Mouse (Mus musculus): Measurements from ENCODE around the gene Pkn3. TPM values are rescaled to one million over a fixed set of nuclear protein-coding genes. Genes with fewer than 3 reads are reported as not detected.
"Not testable (repeated sequence)": the region's sequence is repeated elsewhere in the genome, so short reads cannot be mapped to it uniquely, and the experiment has no call there.

The Pkn3 gene
- polyA plus RNA-seq, 1 experiment from 2014 or later: 6.3 TPM

- Histone ChIP-seq H3K27ac (ENCODE audit: low read length) (no peak overlapping the region), H3K4me1 (ENCODE audit: control insufficient read depth, insufficient read depth, low read length) (peaks cover 14% of the 10 kb centered on the region; the same call in 1 of the 2 replicates), H3K9ac (replicated peaks; ENCODE audit: low read depth, low read length) (no peak overlapping the region), H3K36me3 (ENCODE audit: control insufficient read depth, insufficient read depth, low read length) (no peaks in the 10 kb centered on the region), H3K9me3 (ENCODE audit: control insufficient read depth, low read depth, low read length) (no peaks in the 10 kb centered on the region), H3K4me3 (ENCODE audit: low read depth, low read length) (no peak overlapping the region), H3K27me3 (ENCODE audit: control insufficient read depth, insufficient read depth, low read length) (no peaks in the 10 kb centered on the region), H3K4me2 (replicated peaks; ENCODE audit: low read depth, low read length) (no peak overlapping the region)
- 91% methylated on average over 4 of the region's 4 CpGs for WGBS
- ATAC-seq (ENCODE audit: insufficient number of reproducible peaks, insufficient read depth, low FRiP score, low read depth): no peak
Measured at GRCm38 (mm10) chr2:30120269-30120668, 42.8 kb downstream of the Pkn3 start.

DNA sequence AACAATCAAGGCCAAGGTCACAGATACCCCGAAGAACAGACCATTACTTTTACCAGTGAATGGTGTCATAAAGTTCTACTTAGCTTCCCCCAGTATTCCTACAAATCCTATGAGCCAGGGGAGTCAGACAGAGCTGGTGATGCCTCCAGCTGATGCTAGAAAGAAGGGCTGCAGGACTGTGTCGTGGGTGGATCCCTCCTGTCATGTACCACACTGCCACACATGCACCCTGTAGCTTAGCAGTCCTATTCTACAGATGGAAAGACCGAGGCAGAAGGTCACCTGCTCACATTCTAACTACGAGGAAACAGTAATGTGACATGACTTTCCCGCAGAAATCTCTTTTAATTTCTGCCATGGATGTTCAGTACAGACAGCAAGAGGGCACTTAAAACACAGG lies 45.3 kb downstream of the Pkn3 start:
- Histone ChIP-seq H3K9me3 (ENCODE audit: control insufficient read depth, low read depth, low read length) (no peaks in the 10 kb centered on the region), H3K27me3 (ENCODE audit: control insufficient read depth, insufficient read depth, low read length) (no peaks in the 10 kb centered on the region), H3K4me2 (replicated peaks; ENCODE audit: low read depth, low read length) (no peak overlapping the region), H3K4me1 (ENCODE audit: control insufficient read depth, insufficient read depth, low read length) (peaks cover 15% of the 10 kb centered on the region; the same call in 1 of the 2 replicates), H3K36me3 (ENCODE audit: control insufficient read depth, insufficient read depth, low read length) (no peaks in the 10 kb centered on the region), H3K27ac (ENCODE audit: low read length) (no peak overlapping the region), H3K4me3 (ENCODE audit: low read depth, low read length) (no peak overlapping the region), H3K9ac (replicated peaks; ENCODE audit: low read depth, low read length) (no peak overlapping the region)
- 86% methylated on average over 5 of the region's 5 CpGs for WGBS
- ATAC-seq (ENCODE audit: insufficient number of reproducible peaks, insufficient read depth, low FRiP score, low read depth): no peak

DNA sequence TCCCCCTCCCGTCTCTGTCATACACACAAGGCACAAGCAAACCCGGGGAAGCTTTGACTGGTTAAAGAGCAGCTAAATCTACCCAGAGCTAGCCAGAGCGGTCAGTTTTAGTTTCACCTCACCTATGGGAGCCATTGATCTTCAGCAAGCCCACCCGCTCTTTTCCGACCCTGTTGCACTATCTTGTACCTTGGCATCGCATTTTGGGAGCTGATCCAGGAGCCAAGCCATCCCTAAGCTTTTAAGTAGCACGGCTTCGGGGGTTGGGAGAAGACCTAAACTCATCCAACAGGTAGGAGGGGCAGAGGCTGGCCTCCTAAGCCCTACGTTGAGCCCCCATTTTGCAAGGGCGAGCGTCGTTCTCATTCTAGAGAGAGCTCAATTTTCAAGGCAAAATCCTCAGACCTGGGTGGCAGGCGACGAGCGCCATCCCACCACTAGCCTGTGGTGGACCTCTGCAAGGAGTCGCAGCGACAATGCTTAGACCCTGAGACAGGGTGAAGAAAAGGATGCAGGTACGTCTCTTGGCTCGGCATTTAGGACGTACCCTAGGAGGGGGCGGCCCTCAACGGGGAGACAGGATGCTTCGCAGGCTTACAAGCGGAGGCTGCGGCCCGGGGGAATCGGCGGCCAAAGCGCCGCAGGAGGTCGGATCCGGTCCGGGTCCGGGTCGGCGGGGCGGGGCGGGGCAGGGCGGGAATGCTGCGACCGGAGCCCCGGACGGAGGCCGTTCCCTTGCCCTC lies 46.4 kb downstream of the Pkn3 start:
- Histone ChIP-seq H3K27ac (ENCODE audit: low read length) (peak overlapping the region; percentile 92), H3K4me2 (replicated peaks; ENCODE audit: low read depth, low read length) (peak overlapping the region; percentile 92), H3K36me3 (ENCODE audit: control insufficient read depth, insufficient read depth, low read length) (no peaks in the 10 kb centered on the region), H3K9ac (replicated peaks; ENCODE audit: low read depth, low read length) (peak overlapping the region; percentile 69), H3K27me3 (ENCODE audit: control insufficient read depth, insufficient read depth, low read length) (no peaks in the 10 kb centered on the region), H3K9me3 (ENCODE audit: control insufficient read depth, low read depth, low read length) (no peaks in the 10 kb centered on the region), H3K4me3 (ENCODE audit: low read depth, low read length) (peak overlapping the region; percentile 85), H3K4me1 (ENCODE audit: control insufficient read depth, insufficient read depth, low read length) (peaks cover 15% of the 10 kb centered on the region; the same call in 1 of the 2 replicates)
- peak; percentile 70; the same call in 1 of the 2 replicates for ATAC-seq (ENCODE audit: insufficient number of reproducible peaks, insufficient read depth, low FRiP score, low read depth)
- WGBS: 1% methylated on average over 44 of the region's 44 CpGs

DNA sequence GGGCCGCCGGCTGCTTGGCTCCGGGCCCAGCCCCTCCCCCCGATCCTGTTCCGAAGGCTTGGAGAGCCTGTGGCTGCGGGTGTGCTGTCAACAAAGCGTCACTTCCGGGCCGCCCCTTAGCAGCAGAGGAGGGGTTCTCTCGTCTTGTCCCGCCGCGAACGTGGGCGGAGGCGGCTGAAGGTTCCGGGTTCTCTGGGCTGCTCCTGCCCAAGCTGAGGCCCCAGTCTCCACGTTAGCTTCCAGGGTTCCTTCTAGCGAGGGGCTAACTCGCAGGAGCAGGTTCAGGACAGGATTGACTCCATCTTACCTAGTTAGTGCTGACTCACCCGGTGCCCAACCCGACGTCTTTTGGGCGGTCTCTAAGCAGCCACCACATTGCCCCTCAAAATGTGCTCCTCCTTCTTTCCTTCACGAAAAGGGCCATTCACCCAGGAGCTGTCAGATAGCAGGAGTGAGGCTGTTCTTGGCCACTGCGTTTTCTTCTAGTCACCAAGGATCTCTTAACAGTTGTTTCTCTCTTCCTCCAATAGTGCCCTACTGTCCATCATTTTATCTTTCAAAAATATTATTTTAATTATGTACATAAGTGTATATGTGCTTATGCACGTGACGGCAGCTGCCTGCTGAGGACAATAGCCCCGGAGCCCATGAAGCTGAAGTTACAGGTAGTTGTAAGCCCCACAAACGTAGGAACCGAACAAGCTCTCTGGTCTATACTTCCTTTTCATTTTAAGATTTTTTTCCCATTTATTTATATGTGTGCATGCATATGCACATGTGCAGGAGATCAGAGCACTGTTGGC lies 47.2 kb downstream of the Pkn3 start, which contains the start of gene Zer1:
Gene Zer1, minus strand, starts transcription at position 114 of the 803 bp plus-strand sequence.
- Histone ChIP-seq H3K9me3 (ENCODE audit: control insufficient read depth, low read depth, low read length) (no peaks in the 10 kb centered on the region), H3K4me2 (replicated peaks; ENCODE audit: low read depth, low read length) (peak within 1 kb of the TSS; percentile 92), H3K27ac (ENCODE audit: low read length) (peak within 1 kb of the TSS; percentile 92), H3K9ac (replicated peaks; ENCODE audit: low read depth, low read length) (peak within 1 kb of the TSS; percentile 69), H3K27me3 (ENCODE audit: control insufficient read depth, insufficient read depth, low read length) (no peaks in the 10 kb centered on the region), H3K4me1 (ENCODE audit: control insufficient read depth, insufficient read depth, low read length) (peaks cover 15% of the 10 kb centered on the region; the same call in 1 of the 2 replicates), H3K4me3 (ENCODE audit: low read depth, low read length) (peak within 1 kb of the TSS; percentile 85), H3K36me3 (ENCODE audit: control insufficient read depth, insufficient read depth, low read length) (no peaks in the 10 kb centered on the region)
- WGBS: 7% methylated on average over 31 of the region's 31 CpGs
- ATAC-seq (ENCODE audit: insufficient number of reproducible peaks, insufficient read depth, low FRiP score, low read depth): peak; percentile 93

DNA sequence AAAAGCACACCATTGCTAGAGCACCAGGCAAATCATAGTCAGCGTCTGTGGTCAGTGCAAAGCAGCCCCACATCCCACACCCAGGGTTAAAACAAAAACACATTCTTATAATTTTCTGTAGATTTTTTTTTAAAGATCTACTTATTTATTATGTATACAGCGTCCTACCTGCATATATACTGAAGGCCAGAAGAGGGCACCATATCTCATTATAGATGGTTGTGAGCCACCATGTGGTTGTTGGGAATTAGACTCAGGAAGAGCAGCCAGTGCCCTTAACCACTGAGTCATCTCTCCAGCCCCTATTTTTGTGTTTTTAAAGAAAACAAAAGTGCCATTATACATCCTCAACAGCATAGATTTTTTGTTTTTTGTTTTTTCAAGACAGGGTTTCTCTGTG lies 51.3 kb downstream of the Pkn3 start:
- Histone ChIP-seq H3K9ac (replicated peaks; ENCODE audit: low read depth, low read length) (no peak overlapping the region), H3K4me1 (ENCODE audit: control insufficient read depth, insufficient read depth, low read length) (peaks cover 16% of the 10 kb centered on the region; the same call in 1 of the 2 replicates), H3K36me3 (ENCODE audit: control insufficient read depth, insufficient read depth, low read length) (no peaks in the 10 kb centered on the region), H3K4me2 (replicated peaks; ENCODE audit: low read depth, low read length) (no peak overlapping the region), H3K9me3 (ENCODE audit: control insufficient read depth, low read depth, low read length) (no peaks in the 10 kb centered on the region), H3K27ac (ENCODE audit: low read length) (no peak overlapping the region), H3K4me3 (ENCODE audit: low read depth, low read length) (no peak overlapping the region), H3K27me3 (ENCODE audit: control insufficient read depth, insufficient read depth, low read length) (no peaks in the 10 kb centered on the region)
- no peak for ATAC-seq (ENCODE audit: insufficient number of reproducible peaks, insufficient read depth, low FRiP score, low read depth)
- 30% methylated on average over 2 of the region's 2 CpGs for WGBS

DNA sequence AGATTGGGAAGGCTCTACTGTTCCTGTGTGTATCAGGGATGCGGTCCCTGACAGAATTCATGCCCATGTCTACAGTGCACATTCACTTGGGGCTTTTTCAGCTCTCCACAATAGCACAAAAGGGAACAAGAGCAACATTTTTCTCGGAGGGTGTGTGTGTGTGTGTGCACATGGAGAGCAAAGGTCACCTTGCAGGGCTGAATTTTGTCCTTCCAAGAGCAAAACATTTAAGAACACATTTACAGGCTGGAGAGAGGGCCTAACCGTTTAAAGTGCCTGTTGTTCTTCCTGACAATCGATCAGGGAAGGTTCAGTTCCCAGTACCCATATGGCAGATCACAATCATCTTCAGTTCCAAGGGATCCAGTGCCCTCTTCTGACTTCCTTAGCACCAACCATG lies 52.7 kb downstream of the Pkn3 start:
- no peaks in the 10 kb centered on the region for H3K27me3 ChIP-seq (ENCODE audit: control insufficient read depth, insufficient read depth, low read length)
- peaks cover 19% of the 10 kb centered on the region for H3K4me1 ChIP-seq (ENCODE audit: control insufficient read depth, insufficient read depth, low read length)
- no peaks in the 10 kb centered on the region for H3K9me3 ChIP-seq (ENCODE audit: control insufficient read depth, low read depth, low read length)
- H3K36me3 ChIP-seq (ENCODE audit: control insufficient read depth, insufficient read depth, low read length): no peaks in the 10 kb centered on the region
- H3K4me3 ChIP-seq (ENCODE audit: low read depth, low read length): no peak overlapping the region
- no peak for ATAC-seq (ENCODE audit: insufficient number of reproducible peaks, insufficient read depth, low FRiP score, low read depth)
- H3K9ac ChIP-seq (replicated peaks; ENCODE audit: low read depth, low read length): no peak overlapping the region
- H3K4me2 ChIP-seq (replicated peaks; ENCODE audit: low read depth, low read length): no peak overlapping the region
- WGBS: 77% methylated on average over 4 of the region's 4 CpGs
- no peak overlapping the region for H3K27ac ChIP-seq (ENCODE audit: low read length)

- H3K27ac ChIP-seq (ENCODE audit: low read length); H3K36me3 ChIP-seq (ENCODE audit: control insufficient read depth, insufficient read depth, low read length); H3K27me3 ChIP-seq (ENCODE audit: control insufficient read depth, insufficient read depth, low read length); H3K9ac ChIP-seq (replicated peaks; ENCODE audit: low read depth, low read length); H3K4me2 ChIP-seq (replicated peaks; ENCODE audit: low read depth, low read length); ATAC-seq (ENCODE audit: insufficient number of reproducible peaks, insufficient read depth, low FRiP score, low read depth); H3K9me3 ChIP-seq (ENCODE audit: control insufficient read depth, low read depth, low read length); H3K4me3 ChIP-seq (ENCODE audit: low read depth, low read length): not testable (repeated sequence)
- H3K4me1 ChIP-seq (ENCODE audit: control insufficient read depth, insufficient read depth, low read length): peaks cover 17% of the 10 kb centered on the region
- 66% methylated on average over 5 of the region's 5 CpGs for WGBS
Measured at GRCm38 (mm10) chr2:30131240-30131639, 53.8 kb downstream of the Pkn3 start.

GRCm38 (mm10) chr2:30132801-30133612 lies 55.5 kb downstream of the Pkn3 start:
- H3K4me3 ChIP-seq (ENCODE audit: low read depth, low read length): peak overlapping the region; percentile 86
- peak overlapping the region; percentile 81 for H3K27ac ChIP-seq (ENCODE audit: low read length)
- H3K9me3 ChIP-seq (ENCODE audit: control insufficient read depth, low read depth, low read length): no peaks in the 10 kb centered on the region
- peaks cover 6% of the 10 kb centered on the region; the same call in 1 of the 2 replicates for H3K36me3 ChIP-seq (ENCODE audit: control insufficient read depth, insufficient read depth, low read length)
- peaks cover 17% of the 10 kb centered on the region for H3K4me1 ChIP-seq (ENCODE audit: control insufficient read depth, insufficient read depth, low read length)
- peak overlapping the region; percentile 83 for H3K4me2 ChIP-seq (replicated peaks; ENCODE audit: low read depth, low read length)
- WGBS: 19% methylated on average over 16 of the region's 16 CpGs
- no peaks in the 10 kb centered on the region for H3K27me3 ChIP-seq (ENCODE audit: control insufficient read depth, insufficient read depth, low read length)
- no peak for ATAC-seq (ENCODE audit: insufficient number of reproducible peaks, insufficient read depth, low FRiP score, low read depth)
- H3K9ac ChIP-seq (replicated peaks; ENCODE audit: low read depth, low read length): peak overlapping the region; percentile 71

All from stomach, embryonic 14.5 days (tissue).